Mouse (Mus musculus): ENCODE data around the gene Dennd4c. TPM values are rescaled to one million over a fixed set of nuclear protein-coding genes. Genes with fewer than 3 reads are reported as not detected.

Gene Dennd4c
- 1.2 and 1.5 TPM in 2 replicates for polyA plus RNA-seq (2012; rRNA removed)

GRCm38 (mm10) chr4:86748336-86749291, at the start of gene Dennd4c:
Dennd4c (plus strand) TSS chr4:86748555.

DNA sequence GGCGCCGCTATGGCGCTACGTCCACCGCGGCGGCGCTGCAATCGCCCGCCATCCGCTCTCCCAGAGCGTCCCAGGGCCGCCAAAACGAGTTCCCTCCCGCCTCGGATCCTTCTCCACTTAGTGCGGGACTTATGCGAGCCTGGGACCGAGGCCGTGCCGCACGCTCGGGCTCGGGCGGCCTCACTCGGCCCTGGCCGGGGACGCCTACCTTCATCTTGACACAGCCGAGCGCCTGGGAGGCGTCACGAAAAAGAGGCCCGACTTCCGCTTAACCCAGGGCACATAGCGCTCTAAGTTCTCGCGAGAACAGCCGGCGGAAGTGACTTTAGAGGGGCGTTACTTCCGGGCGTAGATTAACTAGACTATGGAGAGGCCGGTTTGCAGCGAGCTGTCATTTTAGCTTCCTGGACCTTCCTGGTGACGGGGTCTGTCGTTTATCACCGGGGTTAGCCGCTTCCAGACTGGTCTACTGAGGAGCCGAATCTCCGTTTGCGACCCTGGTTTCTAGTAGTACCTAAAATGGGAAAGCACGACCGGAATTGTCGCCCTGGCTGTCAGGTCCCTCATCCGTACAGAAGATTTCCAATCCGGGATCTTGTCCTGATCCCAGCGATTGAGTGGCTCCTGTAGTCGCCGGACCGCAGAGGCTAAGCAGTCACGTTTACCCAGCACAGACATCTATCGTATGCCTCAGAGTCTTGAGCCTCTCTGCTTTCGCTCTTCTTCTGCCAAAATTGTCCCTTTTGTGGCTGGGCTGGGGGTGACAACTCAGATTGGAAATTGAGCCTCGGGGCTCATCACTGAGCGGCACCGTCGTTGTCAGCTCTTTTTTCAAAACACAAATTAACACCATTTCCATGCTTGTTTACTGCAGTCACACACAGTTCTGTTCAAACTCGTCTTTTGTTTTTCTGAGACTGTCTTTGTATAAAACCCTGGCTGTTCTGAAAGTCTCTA, 109.0 kb downstream of the Dennd4c start, which contains the start of gene Rps6:
Gene Rps6 (minus strand): TSS at position 300 of the 957 bp plus-strand sequence.

DNA sequence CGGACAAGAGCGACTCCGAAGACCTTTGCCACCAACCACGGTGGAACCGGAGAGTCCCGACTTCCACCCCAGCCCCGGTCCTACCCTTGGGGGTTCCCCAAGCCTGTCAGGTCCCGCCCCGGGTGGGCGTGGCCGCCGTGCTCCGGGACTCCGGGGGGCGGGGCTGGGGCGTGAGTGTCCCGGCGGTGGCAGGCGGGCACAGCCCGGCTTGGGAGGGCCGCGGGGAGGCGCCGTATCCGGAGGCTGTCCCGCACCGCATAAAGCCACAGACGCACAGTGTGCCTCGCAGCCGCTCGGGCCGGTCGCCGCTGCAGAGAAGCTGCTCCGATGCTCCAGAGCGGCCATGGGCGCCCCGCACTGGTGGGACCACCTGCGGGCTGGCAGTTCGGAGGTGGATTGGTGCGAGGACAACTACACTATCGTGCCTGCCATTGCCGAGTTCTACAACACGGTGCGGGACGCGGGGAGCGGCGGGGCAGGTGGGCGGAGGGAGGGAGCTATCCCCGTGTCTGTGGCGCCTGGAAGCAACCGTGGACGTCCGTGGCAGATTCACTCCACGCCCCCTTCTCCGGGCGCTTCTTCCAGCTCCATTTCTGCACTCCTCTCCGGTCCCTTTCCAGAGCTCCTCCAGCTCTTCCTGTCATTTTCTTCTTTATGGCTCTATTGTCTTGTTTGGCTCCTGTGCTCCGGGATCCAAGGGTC, 125.9 kb downstream of the Dennd4c start, which contains the start of gene Acer2:
Gene Acer2 (plus strand): TSS at position 251 of the 702 bp plus-strand sequence.

Other genes with a start within 250 kb of the Dennd4c start
- gene Saxo1, start 190.2 kb upstream of the Dennd4c start, polyA plus RNA-seq (2012; rRNA removed), result not detected in 2 replicates
- gene Rraga, start 172.9 kb upstream of the Dennd4c start, polyA plus RNA-seq (2012; rRNA removed), result 18.0 and 30.2 TPM in 2 replicates
- 1.4 and 1.6 TPM in 2 replicates for gene Haus6, start 136.5 kb upstream of the Dennd4c start, polyA plus RNA-seq (2012; rRNA removed)
- gene Plin2, start 78.5 kb upstream of the Dennd4c start, polyA plus RNA-seq (2012; rRNA removed), result 30.7 and 31.5 TPM in 2 replicates
- gene Rps6, start 108.9 kb downstream of the Dennd4c start, polyA plus RNA-seq (2012; rRNA removed), result 78.0 and 106 TPM in 2 replicates
- 5.3 and 5.7 TPM in 2 replicates for gene Acer2, start 125.8 kb downstream of the Dennd4c start, polyA plus RNA-seq (2012; rRNA removed)

Data from stomach, adult 2 months (tissue).